Mouse (Mus musculus) G1E (cell line): ENCODE data around the gene Ralgapb.
A peak's percentile ranks its signal among the peaks of the same experiment; 100 is the strongest.

Source experiments
- CTCF ChIP-seq: IDR thresholded peaks from 2 replicates; pipeline ENCODE4 v1.5.1; 2012; ENCODE audit warnings: low read depth, low read length, inconsistent platforms, mixed read lengths
- GATA1 ChIP-seq: IDR thresholded peaks from 2 replicates; pipeline ENCODE4 v1.6.1; 2012; ENCODE audit warnings: borderline replicate concordance, low read length, inconsistent platforms, mixed read lengths

- peak; percentile 55; the same call in 1 of the 2 replicates for TF ChIP-seq CTCF
- no peak for TF ChIP-seq GATA1
Observed at GRCm38 (mm10) chr2:158534090-158534489, 124.4 kb downstream of the Ralgapb start.
